Mouse (Mus musculus): ENCODE data around the gene Ppp3cb.
A peak's percentile ranks its signal among the peaks of the same experiment; 100 is the strongest.
"Not testable (repeated sequence)": the region's sequence is repeated elsewhere in the genome, so short reads cannot be mapped to it uniquely, and the experiment has no call there.

The Ppp3cb gene

GRCm38 (mm10) chr14:20546415-20546814 lies at the start of gene Ppp3cb:
Ppp3cb (minus strand) TSS chr14:20546573.
- DNase-seq (ENCODE audit: low spot score): peak; percentile 76

DNA sequence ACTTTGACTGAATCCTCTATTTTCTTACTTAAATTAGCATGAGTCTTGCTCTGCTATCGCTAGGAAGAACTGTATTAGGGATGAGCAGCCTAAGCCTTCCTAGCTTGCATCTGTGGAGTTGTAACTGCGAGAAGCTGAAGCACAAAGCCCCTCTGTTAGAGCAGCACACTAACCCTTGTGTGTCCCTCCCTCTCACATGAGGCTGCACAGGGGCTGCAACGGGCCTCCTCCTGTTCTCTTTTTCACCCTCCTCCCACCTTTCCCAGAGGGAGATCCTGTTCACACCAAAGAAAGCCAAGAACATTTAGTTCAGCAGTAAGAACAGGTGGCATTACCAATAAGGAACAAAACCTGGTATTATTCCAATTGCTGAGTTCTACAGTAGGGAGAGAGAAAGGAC lies 49.4 kb upstream of the Ppp3cb start:
- no peak for DNase-seq (ENCODE audit: low spot score)

GRCm38 (mm10) chr14:20587458-20587857 lies 41.1 kb upstream of the Ppp3cb start:
- DNase-seq (ENCODE audit: low spot score): no peak

- no peak for DNase-seq (ENCODE audit: low spot score)
Measured at GRCm38 (mm10) chr14:20578822-20579407, 32.5 kb upstream of the Ppp3cb start.

GRCm38 (mm10) chr14:20576179-20576578 lies 29.8 kb upstream of the Ppp3cb start:
- DNase-seq (ENCODE audit: low spot score): peak; percentile 40

DNA sequence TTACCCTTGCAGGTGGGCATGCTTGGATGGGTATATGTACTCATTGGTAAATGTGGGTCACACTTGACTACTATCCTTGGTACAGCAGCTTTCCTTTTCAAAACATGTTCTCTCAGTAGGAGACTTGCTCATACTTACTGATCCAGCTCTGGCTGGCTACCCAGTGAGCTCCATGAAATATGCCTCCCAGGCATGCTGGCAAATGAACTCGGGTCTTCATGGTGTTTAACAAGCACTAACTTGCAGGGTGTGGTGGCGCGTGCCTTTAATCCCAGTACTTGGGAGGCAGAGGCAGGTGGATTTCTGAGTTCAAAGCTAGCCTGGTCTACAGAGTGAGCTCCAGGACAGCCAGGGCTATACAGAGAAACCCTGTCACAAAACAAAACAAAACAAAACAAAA lies 26.8 kb upstream of the Ppp3cb start:
- not testable (repeated sequence) for DNase-seq (ENCODE audit: low spot score)

GRCm38 (mm10) chr14:20565256-20566021 lies 19.1 kb upstream of the Ppp3cb start:
- DNase-seq (ENCODE audit: low spot score): no peak

GRCm38 (mm10) chr14:20564692-20565091 lies 18.3 kb upstream of the Ppp3cb start:
- DNase-seq (ENCODE audit: low spot score): no peak

- DNase-seq (ENCODE audit: low spot score): no peak
Measured at GRCm38 (mm10) chr14:20561897-20562296, 15.5 kb upstream of the Ppp3cb start.

DNA sequence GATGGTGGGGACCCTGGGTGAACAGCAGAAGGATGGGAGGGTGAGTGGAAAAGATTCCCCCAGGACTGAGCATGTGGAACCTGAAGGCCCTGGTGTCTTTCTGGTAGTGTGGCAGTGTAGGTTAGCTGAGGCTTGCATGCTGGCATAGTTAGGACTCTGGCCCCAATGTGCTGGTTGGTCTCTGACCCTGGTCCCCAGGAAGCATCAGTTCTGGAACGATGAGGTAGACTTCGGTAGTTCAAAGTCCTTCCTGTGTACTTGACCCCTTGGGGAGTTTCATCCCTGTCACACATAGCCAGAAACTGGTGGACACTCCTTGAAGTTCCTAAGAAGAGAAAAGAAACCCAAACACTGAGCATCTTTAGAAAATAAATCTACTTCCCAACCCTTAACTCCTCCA lies 3.8 kb upstream of the Ppp3cb start:
- no peak for DNase-seq (ENCODE audit: low spot score)

- peak; percentile 92 for DNase-seq (ENCODE audit: low spot score)
Measured at GRCm38 (mm10) chr14:20545529-20546331, 643 bp downstream of the Ppp3cb start.

GRCm38 (mm10) chr14:20544467-20545411 lies 1.6 kb downstream of the Ppp3cb start:
- DNase-seq (ENCODE audit: low spot score): no peak

DNA sequence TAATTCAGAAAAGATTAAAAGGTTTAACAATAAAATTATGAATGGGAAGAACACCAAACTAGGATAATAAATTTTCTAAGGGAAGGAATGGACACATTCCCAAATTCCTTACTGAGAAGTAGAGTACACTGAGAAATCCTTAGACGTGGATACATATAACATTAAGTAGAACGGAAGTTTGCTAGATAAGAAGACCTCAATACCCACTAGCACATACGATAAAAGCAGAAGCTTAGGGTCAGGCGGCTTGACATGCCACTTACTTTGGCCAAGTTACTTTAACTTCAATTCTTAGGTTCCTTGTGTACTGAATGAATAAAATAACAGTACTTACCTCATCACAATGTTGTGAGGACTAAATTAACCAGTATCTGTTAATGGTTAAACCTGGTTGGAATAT lies 16.7 kb downstream of the Ppp3cb start:
- no peak for DNase-seq (ENCODE audit: low spot score)

GRCm38 (mm10) chr14:20520179-20520578 lies 26.2 kb downstream of the Ppp3cb start:
- DNase-seq (ENCODE audit: low spot score): no peak

- DNase-seq (ENCODE audit: low spot score): no peak
Measured at GRCm38 (mm10) chr14:20508424-20508823, 37.9 kb downstream of the Ppp3cb start.

GRCm38 (mm10) chr14:20502966-20503365 lies 43.4 kb downstream of the Ppp3cb start:
- DNase-seq (ENCODE audit: low spot score): no peak

GRCm38 (mm10) chr14:20499982-20500381 lies 46.4 kb downstream of the Ppp3cb start:
- DNase-seq (ENCODE audit: low spot score): no peak

DNA sequence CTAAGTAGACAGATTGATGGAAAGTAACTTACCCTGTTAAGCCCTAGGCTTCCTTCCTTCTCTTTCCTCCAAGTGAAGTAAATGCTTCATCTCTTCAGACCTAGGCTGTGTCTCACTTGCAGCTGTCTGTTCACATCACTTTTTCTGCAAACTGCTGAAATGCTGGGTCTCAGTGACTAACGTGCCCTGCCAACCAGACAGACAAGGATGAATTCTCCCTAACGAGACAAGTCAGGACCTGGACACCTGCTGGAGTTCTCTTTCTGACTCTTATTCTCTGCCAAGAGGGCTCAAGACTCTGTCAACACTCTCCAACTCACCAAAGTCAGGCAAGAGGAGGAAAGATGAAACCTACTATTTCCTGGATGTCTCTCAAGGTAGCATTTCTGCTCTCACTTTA lies 49.8 kb downstream of the Ppp3cb start, which contains the start of gene Mss51:
Gene Mss51 (minus strand): TSS at position 299 of the 400 bp plus-strand sequence.
- no peak for DNase-seq (ENCODE audit: low spot score)

DNA sequence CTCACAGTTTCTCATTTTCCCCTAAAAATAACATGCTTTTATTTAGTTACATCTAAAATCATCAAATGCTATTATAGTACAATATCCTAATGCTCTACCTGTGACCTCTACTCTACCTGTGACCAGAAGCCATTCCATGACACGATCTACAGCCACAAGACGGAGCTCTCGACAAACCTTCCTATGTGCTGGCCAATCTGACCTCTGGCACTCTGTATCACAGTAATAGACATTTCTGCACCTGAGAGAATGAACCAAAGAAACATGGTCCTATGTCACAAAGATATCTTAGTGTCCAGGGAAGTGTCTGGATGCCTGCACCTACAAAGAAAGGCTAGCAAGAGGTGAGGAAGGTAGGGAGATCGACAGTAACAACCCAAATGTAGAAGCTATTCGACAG lies 60.3 kb downstream of the Ppp3cb start:
- no peak for DNase-seq (ENCODE audit: low spot score)

DNA sequence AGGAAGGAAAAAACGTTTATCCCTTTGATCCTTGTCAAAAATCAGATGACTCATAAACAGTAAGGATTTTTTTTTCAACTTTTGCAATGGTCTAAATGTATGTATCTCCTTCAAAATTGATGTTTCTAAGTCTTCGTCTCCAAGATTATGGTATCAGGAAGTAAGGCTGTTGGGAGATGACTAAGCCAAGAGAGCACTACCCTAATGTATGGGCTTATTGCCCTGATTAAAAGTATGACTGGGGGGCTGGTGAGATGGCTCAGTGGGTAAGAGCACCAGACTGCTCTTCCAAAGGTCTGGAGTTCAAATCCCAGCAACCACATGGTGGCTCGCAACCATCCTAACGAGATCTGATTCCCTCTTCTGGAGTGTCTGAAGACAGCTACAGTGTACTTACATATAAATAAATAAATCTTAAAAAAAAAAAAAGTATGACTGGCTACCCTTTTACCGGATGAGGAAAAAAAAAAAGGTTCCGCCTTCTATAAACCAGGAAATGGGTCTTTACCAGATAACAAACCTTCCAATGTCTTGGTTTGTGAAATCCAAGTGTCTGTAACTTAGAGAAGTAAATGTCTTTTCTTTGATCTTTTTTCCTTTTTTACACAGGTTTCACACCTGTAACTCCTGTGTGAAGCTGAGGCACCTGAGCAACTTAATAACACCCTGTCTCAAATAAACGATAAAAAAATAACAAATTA lies 64.2 kb downstream of the Ppp3cb start:
- DNase-seq (ENCODE audit: low spot score): no peak

DNA sequence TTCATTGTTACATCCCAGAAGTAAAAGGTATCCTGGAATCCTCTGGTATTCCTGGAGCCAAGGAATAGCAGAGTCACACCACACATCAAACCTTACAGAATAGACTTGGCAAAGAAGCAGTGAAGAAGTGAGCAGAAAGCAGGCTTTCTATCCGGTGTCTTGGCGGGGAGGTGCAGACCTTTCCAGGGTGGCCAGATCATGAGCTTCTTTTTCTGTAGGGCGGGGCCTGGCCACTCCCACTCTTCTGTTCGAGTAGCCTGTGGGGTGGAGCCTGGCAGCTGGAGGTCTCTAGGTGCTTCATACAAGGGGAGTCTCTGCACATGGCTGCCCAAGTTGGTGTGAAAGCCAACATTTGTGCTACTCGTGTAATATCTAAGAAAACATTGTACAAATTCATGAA lies 65.2 kb downstream of the Ppp3cb start:
- no peak for DNase-seq (ENCODE audit: low spot score)

Data from ovary, adult 18-20 months (tissue).